ENCODE assay signal across 31 mouse cellular contexts in the genomic region with DNA sequence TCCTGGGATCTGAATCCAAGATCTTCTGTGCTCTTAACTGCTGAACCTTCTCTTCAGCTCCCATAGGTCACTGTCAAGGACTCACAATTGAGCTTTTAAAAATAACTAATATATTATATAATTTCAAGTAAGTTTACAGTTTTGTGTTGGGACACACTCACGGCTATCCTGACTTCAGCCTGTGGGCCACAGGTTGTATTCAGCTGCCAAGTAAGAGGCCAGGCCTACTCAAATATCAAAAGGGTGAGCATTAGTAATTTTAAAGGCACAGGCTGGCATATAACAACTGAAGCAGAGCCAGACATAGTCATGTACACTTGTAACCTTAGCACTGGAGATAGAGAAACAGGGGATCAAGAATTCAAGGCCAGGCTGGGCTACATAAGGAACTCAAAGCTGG. TPM values are rescaled to one million over a fixed set of nuclear protein-coding genes. Genes with fewer than 3 reads are reported as not detected.
DNase-seq lines count a peak whose midpoint lies in the region; ATAC-seq lines count a peak whose summit lies in the region.
"Had no signal": no experiment of that assay in that cellular context is flagged by ENCODE, and none has a peak within 500 bp of the region (broad histone marks: within the 10 kb centered on the region; RNA-seq: fewer than 3 reads in every experiment).

No protein-coding gene starts in this region.

- H3K27me3 ChIP-seq in stomach, embryonic 16.5 days (ENCODE audit: control insufficient read depth, insufficient read depth, low read length), result no peaks in the 10 kb centered on the region; the same call in 1 of the 2 replicates
- H3K27me3 ChIP-seq: CH12.LX; embryonic facial prominence, embryonic 15.5 days; forebrain, embryonic 12.5 days; heart, embryonic 15.5 days; hindbrain, embryonic 13.5 days; limb, embryonic 12.5 days; midbrain, embryonic 15.5 days had no signal

- H3K4me2 ChIP-seq in stomach, embryonic 16.5 days (ENCODE audit: low read depth, low read length), result no peak overlapping the region
- H3K4me2 ChIP-seq: embryonic facial prominence, embryonic 15.5 days; forebrain, embryonic 12.5 days; heart, embryonic 15.5 days; hindbrain, embryonic 13.5 days; limb, embryonic 12.5 days; liver, embryonic 15.5 days; lung, embryonic 14.5 days; midbrain, embryonic 15.5 days had no signal

- no peaks in the 10 kb centered on the region for H3K36me3 ChIP-seq in stomach, embryonic 16.5 days (ENCODE audit: control insufficient read depth, insufficient read depth, low read length)
- H3K36me3 ChIP-seq: embryonic facial prominence, embryonic 10.5 days; embryonic facial prominence, embryonic 15.5 days; forebrain, embryonic 12.5 days; heart, embryonic 15.5 days; hindbrain, embryonic 13.5 days; limb, embryonic 12.5 days; liver, embryonic 15.5 days; midbrain, embryonic 15.5 days had no signal

- no peaks in the 10 kb centered on the region for H3K9me3 ChIP-seq in stomach, embryonic 16.5 days (replicated peaks; ENCODE audit: control insufficient read depth, low read length)
- H3K9me3 ChIP-seq: embryonic facial prominence, embryonic 10.5 days; embryonic facial prominence, embryonic 15.5 days; forebrain, embryonic 12.5 days; heart, embryonic 15.5 days; hindbrain, embryonic 13.5 days; limb, embryonic 12.5 days; liver, embryonic 15.5 days; midbrain, embryonic 15.5 days had no signal

- peak overlapping the region; percentile 38 for H3K27ac ChIP-seq in stomach, embryonic 16.5 days (ENCODE audit: low read length)
- H3K27ac ChIP-seq: embryonic facial prominence, embryonic 10.5 days; embryonic facial prominence, embryonic 15.5 days; forebrain, embryonic 12.5 days; heart, embryonic 15.5 days; hindbrain, embryonic 13.5 days; kidney, postnatal 0 days; limb, embryonic 12.5 days; liver, embryonic 15.5 days; midbrain, embryonic 15.5 days had no signal

- H3K4me3 ChIP-seq in stomach, embryonic 16.5 days (replicated peaks; ENCODE audit: low read length), result no peak overlapping the region
- H3K4me3 ChIP-seq: embryonic facial prominence, embryonic 10.5 days; embryonic facial prominence, embryonic 15.5 days; forebrain, embryonic 12.5 days; heart, embryonic 15.5 days; hindbrain, embryonic 13.5 days; limb, embryonic 12.5 days; liver, embryonic 15.5 days; midbrain, embryonic 15.5 days had no signal

- ATAC-seq in stomach, embryonic 16.5 days (ENCODE audit: insufficient read depth, low FRiP score), result no peak
- ATAC-seq: forebrain, postnatal 0 days; intestine, embryonic 16.5 days; midbrain, embryonic 15.5 days had no signal

- no peaks in the 10 kb centered on the region for H3K4me1 ChIP-seq in stomach, embryonic 16.5 days (ENCODE audit: control insufficient read depth, insufficient read depth, low read length)
- H3K4me1 ChIP-seq: embryonic facial prominence, embryonic 10.5 days; embryonic facial prominence, embryonic 15.5 days; forebrain, embryonic 12.5 days; heart, embryonic 15.5 days; hindbrain, embryonic 13.5 days; limb, embryonic 12.5 days; liver, embryonic 15.5 days; midbrain, embryonic 15.5 days had no signal

- no peak overlapping the region for H3K9ac ChIP-seq in stomach, embryonic 16.5 days (ENCODE audit: low read length)
- H3K9ac ChIP-seq: embryonic facial prominence, embryonic 15.5 days; forebrain, embryonic 12.5 days; forebrain, postnatal 0 days; heart, embryonic 15.5 days; hindbrain, embryonic 13.5 days; limb, embryonic 12.5 days; liver, embryonic 15.5 days; lung, embryonic 14.5 days; midbrain, embryonic 15.5 days had no signal

- peak; percentile 59 for DNase-seq in gastrocnemius, adult 18-20 months (ENCODE audit: low spot score)
- DNase-seq in gastrocnemius, postnatal 10 days, result no peak
- peak; percentile 51 for DNase-seq in 3134 (ENCODE audit: extremely low read depth, insufficient read length, low spot score)
- peak; percentile 16 for DNase-seq in NIH3T3 (ENCODE audit: low read depth)
- DNase-seq in urinary bladder, postnatal 10 days (ENCODE audit: low spot score), result no peak
- DNase-seq in left cerebral cortex, adult 11 months (ENCODE audit: low spot score), result no peak
- DNase-seq: cerebellum, adult 2 months; cerebellum, postnatal 14 days; forebrain, postnatal 0 days; heart, postnatal 4 days; kidney, adult 8-10 months; kidney, postnatal 4 days; layer of hippocampus, postnatal 36 days; lung, embryonic 14.5 days; lung, postnatal 14 days; right cerebral cortex, postnatal 25 days; spleen, adult 18-20 months; thymus, adult 2 months; thymus, postnatal 36 days had no signal

- WGBS in stomach, embryonic 16.5 days, result 58% methylated on average over 1 of the region's 1 CpGs

RNA-seq across cellular contexts. Expression of gene Slmap, which starts 5.8 kb away (rescaled TPM):
- 10 to 100 TPM; 73.5 to 95.6 TPM for total RNA-seq in gastrocnemius, adult 18-20 months (2021)
- total RNA-seq in gastrocnemius, postnatal 10 days (2021), result 100 to 1,000 TPM; 111 to 113 TPM
- polyA plus RNA-seq in stomach, embryonic 16.5 days (2015; fragmentation: Nextera tagmentation; extraction: Ambion mirVana), result 59.1 and 60.6 TPM in 2 replicates

RNA-seq across cellular contexts. Expression of gene Dennd6a, which starts 33.1 kb away (rescaled TPM):
- total RNA-seq in gastrocnemius, adult 18-20 months (2021), result 1 to 10 TPM; 6.7 to 7.8 TPM
- 10 to 100 TPM; 13.9 to 19.1 TPM for total RNA-seq in gastrocnemius, postnatal 10 days (2021)
- 23.2 and 23.7 TPM in 2 replicates for polyA plus RNA-seq in stomach, embryonic 16.5 days (2015; fragmentation: Nextera tagmentation; extraction: Ambion mirVana)

Comparison
In these comparisons a context has a peak if more than half of its experiments do, and no peak if none do; other contexts are left out.
1. DNase-seq: peak in gastrocnemius, adult 18-20 months (single experiment), 3134 (single experiment) and NIH3T3 (single experiment); none in gastrocnemius, postnatal 10 days (single experiment), urinary bladder, postnatal 10 days (single experiment) and left cerebral cortex, adult 11 months (single experiment).